Mouse (Mus musculus) cerebellum, adult 9-10 months (tissue): ENCODE measurements around the gene Vsig4.
"Not testable (repeated sequence)": the region's sequence is repeated elsewhere in the genome, so short reads cannot be mapped to it uniquely, and the experiment has no call there.

ENCODE experiments used
- DNase-seq: peaks from one replicate; pipeline ENCODE4 v3.0.0; 2022

Vsig4 gene

GRCm38 (mm10) chrX:96293338-96293737, at the start of gene Vsig4:
Vsig4 (minus strand) TSS chrX:96293438.
- no peak for DNase-seq

DNA sequence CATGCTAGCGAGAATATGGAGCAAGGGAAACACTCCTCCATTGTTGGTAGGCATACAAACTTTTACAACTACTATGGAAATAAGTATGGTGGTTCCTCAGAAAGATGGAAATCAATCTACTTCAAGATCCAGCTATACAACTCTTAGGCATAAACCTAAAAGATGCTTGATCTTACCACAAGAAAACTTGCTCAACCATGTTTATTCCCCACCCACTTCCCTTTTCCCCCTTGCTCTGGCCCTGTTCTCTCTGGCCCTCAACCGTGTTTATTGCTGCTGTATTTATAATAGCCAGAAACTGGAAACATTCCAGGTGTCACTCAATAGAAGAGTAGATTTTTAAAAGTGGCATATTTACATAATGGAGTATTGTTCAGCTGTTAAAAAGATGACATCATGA, 45.9 kb upstream of the Vsig4 start:
- no peak for DNase-seq

GRCm38 (mm10) chrX:96329764-96330163, 36.5 kb upstream of the Vsig4 start:
- no peak for DNase-seq

DNA sequence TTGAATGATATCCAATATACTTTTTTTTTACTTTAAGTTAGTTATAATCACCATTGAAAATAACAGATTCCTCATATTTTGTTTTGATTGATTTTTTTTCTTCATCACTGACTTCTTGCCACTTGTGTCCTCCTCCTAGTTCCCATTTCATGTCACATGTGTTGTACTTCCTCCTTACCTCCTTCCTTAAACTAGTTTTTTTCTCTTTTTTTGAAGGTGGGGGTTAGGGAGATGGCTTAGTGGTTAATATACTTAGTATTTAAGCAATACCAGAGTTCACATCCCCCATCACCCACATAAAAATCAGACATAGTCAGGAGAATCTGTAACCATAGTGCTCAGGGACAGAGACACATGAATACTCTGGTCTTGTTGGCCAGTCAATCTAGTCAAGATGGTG, 36.7 kb downstream of the Vsig4 start:
- DNase-seq, result no peak

DNA sequence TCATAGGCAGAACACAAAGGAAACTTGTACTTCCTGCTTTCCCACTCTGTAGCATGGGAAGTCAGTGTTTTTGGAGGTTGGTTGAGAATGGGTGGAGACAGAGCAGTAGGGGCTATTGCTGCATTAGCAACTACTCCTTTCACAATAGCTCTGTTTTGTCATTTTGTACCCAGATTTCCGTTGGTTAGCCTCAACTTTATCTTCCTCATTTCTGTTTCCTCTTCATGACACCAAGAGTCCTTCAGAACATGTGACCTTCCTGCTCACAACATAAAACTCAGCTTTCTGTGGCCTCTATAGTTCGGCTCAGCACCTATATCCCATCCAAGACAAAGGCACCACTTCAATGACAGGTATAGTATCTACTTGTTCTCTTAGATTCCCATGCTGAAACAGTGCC, 53.6 kb downstream of the Vsig4 start:
- DNase-seq, result no peak

DNA sequence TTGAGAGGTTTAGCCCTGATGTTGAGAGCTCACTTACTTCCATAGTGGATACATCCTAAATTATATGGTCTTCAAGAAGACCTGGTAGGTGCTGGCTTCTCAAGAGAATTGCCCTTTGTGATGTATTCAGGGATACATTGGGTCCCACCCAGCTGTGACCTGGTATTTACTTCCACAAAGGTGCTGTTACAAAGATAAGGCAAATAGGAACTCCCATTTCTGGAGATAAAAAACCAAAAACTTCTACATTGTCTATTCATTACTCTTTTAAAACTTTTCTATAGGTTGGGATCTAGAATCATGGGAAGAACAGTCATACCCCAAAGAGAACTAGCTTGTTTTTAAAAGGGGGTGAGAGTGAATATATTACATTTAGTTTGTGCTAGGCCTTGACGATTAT, 54.2 kb downstream of the Vsig4 start:
- no peak for DNase-seq

- no peak for DNase-seq
These were observed 57.5 kb downstream of the Vsig4 start for GRCm38 (mm10) chrX:96235775-96236174.

GRCm38 (mm10) chrX:96227030-96227429, 66.2 kb downstream of the Vsig4 start:
- DNase-seq, result no peak

- no peak for DNase-seq
These were observed 67.8 kb downstream of the Vsig4 start for GRCm38 (mm10) chrX:96225474-96225873.

DNA sequence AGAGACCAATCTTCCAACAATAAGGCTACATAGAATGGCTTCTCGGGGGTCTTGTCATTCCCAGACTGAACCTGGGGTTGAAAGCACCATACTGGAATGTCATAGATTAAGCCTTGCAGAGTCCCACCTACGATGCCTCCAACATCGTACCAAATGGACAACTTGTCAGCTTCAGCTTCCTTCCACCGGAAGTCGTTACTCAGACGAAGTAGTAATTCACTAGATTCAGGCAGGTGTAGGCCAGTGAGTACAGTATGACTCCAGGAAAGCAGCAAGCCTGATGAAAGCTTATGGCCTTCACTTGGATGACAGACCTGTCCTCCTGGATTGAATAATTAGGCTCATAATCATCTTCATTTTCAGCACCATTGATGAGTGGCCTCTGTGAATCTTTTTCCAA, 69.0 kb downstream of the Vsig4 start:
- DNase-seq, result no peak

DNA sequence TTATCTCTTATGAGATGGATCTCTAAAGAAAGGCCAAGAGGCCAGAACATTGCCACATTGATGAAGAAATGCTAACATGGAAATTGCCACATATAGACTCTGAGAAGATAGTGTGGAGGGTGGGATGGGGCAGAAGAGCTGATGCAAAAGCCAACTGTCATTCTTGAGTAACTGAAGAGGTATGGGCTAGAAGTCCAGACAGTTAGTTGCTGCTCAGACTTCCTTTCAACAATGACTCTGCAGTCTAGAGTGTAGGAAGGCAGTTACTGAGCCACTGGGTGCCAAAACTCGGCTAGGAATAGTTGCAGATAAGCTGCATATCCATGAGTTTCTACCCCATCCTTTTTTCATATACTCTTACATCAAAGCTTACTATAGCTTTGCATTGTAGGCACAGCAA, 75.2 kb downstream of the Vsig4 start:
- no peak for DNase-seq

- no peak for DNase-seq
These were observed 86.4 kb downstream of the Vsig4 start for GRCm38 (mm10) chrX:96206872-96207271.

GRCm38 (mm10) chrX:96205143-96205542, 88.1 kb downstream of the Vsig4 start:
- DNase-seq, result not testable (repeated sequence)
